Mouse (Mus musculus) stomach, embryonic 15.5 days (tissue): ENCODE data around the gene Zwint. TPM values are rescaled to one million over a fixed set of nuclear protein-coding genes. Genes with fewer than 3 reads are reported as not detected.

Experiments used
- ATAC-seq: fragments of 200-750 bp; cut with Nextera tagmentation; 2 replicates; pipeline ENCODE4 v1.8.0; 2017; ENCODE audit warnings: low read depth, moderate number of reproducible peaks, moderate TSS enrichment; ENCODE audit not compliant: insufficient read depth, low FRiP score
- H3K27ac ChIP-seq: fragments of 300-500 bp; sonication (generic); 2 replicates; pipeline ENCODE4 v1.5.1; 2015; ENCODE audit warnings: mild to moderate bottlenecking, inconsistent platforms
- H3K27me3 ChIP-seq: fragments of 300-500 bp; sonication (generic); replicated peaks from 2 replicates; pipeline ENCODE4 v1.6.1; 2015; ENCODE audit warnings: inconsistent platforms
- H3K36me3 ChIP-seq: fragments of 300-500 bp; sonication (generic); 2 replicates; pipeline ENCODE4 v1.6.1; 2015; ENCODE audit warnings: inconsistent platforms
- H3K4me1 ChIP-seq: fragments of 300-500 bp; sonication (generic); 2 replicates; pipeline ENCODE4 v1.6.1; 2015; ENCODE audit warnings: inconsistent platforms
- H3K4me2 ChIP-seq: fragments of 300-500 bp; sonication (generic); 2 replicates; pipeline ENCODE4 v1.6.1; 2015; ENCODE audit warnings: mild to moderate bottlenecking, inconsistent platforms
- H3K4me3 ChIP-seq: fragments of 300-500 bp; sonication (generic); replicated peaks from 2 replicates; pipeline ENCODE4 v1.5.1; 2015; ENCODE audit warnings: inconsistent platforms
- H3K9ac ChIP-seq: fragments of 300-500 bp; sonication (generic); 2 replicates; pipeline ENCODE4 v1.6.1; 2015; ENCODE audit warnings: inconsistent platforms
- H3K9me3 ChIP-seq: fragments of 300-500 bp; sonication (generic); 2 replicates; pipeline ENCODE4 v1.6.1; 2016; ENCODE audit warnings: inconsistent platforms
- WGBS: fragments of 180-500 bp; shearing (Covaris S2); methylation state at CpG from one replicate; pipeline ENCODE4 v1.1.7; 2015; 5-methylcytosine and 5-hydroxymethylcytosine counted together
- polyA plus RNA-seq: library from polyadenylated mRNA; unstranded; fragments of >200 nt; fragmentation: Nextera tagmentation; extraction: Ambion mirVana; gene quantifications from 2 replicates; pipeline ENCODE4 v1.2.1, GENCODE M21; 2015

Zwint gene
- polyA plus RNA-seq: 207 TPM in 2 replicates

DNA sequence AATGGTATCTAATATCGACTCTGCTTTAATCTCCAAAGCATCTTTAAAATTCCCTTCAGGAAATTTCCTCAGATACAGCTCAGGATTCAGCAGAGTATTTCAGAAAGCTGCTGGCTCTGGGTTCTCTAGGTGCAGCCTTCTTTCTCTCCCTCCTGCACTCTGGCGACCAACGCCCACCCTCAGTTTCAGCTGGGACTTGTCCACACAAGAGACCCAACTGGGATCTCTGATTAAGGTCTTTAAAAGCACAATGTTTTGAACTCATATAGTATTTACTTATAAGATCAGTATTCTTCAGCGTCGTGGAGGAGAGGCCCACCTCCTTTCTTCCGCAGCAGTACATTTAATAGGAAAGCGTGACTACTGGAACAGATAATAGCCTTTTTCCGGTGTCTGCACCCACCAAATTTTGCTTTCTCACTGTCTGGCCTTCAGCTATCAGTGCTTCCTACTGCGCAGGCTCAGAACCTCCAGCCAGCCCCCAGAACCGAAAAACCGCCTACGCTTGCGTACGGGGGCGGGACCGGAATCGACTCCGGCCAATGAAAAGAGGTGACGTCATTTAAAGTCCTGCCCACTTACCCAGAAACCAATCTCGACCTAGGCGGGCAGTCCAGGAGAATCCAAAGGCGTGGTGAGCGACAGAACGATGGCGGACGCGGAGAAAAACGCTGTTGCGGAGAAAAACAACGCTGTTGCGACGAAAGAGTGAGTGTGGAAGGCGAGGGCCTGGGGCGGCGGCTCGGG, at the start of gene Zwint:
TSS of gene Zwint (plus strand) at position 576 of the 747 bp plus-strand sequence.
- WGBS: 2% methylated on average over 36 of the region's 36 CpGs
- H3K9me3 ChIP-seq: no peaks in the 10 kb centered on the region
- peak within 1 kb of the TSS; percentile 95 for H3K27ac ChIP-seq
- no peaks in the 10 kb centered on the region for H3K27me3 ChIP-seq
- peak; percentile 99 for ATAC-seq
- H3K4me1 ChIP-seq: peaks cover 5% of the 10 kb centered on the region; the same call in 1 of the 2 replicates
- peak within 1 kb of the TSS; percentile 63 for H3K9ac ChIP-seq
- H3K4me3 ChIP-seq: peak within 1 kb of the TSS; percentile 82
- H3K36me3 ChIP-seq: peaks cover 18% of the 10 kb centered on the region
- H3K4me2 ChIP-seq: peak within 1 kb of the TSS; percentile 71

DNA sequence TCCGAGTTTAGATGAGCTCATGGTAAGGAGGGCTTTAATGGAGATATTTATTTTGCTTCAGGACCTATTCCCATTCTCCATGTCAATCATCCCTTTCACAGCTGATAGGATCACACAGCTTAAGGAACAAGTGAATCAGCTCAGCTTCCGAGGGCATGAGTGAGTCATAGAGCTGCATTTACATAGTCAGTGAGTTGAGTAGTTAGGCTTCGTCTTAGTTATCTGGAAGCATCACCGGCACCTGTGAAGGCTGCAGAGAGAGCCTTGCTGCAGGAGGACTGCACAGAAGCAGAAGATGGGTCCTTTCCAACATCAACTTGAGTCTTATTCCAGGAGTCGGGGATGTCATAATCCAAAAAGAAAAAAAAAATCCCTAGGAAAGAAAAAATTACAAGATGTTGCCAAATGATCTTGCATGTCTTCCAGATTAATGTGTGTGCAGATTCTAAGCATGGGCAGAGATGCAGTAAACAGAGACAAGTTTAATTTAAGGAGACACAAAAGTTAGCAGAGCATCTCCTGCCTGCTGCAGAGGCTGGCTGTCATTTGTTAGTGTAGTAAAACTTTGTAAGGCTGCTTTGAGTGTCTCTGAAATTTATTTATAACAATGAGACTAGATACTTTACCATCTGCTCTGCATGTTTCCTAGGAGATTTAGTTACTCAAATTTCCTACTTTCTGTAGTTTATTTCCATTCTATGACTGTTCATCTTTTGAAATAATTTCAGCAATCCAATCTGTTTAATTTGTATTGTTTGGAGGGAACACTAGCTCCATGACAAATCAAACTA, 41.3 kb upstream of the Zwint start:
- no peaks in the 10 kb centered on the region for H3K36me3 ChIP-seq
- no peak for ATAC-seq
- no peak overlapping the region for H3K27ac ChIP-seq
- H3K9me3 ChIP-seq: no peaks in the 10 kb centered on the region
- no peak overlapping the region for H3K4me2 ChIP-seq
- H3K4me1 ChIP-seq: no peaks in the 10 kb centered on the region
- H3K9ac ChIP-seq: no peak overlapping the region
- no peaks in the 10 kb centered on the region for H3K27me3 ChIP-seq
- H3K4me3 ChIP-seq: no peak overlapping the region
- 83% methylated on average over 5 of the region's 5 CpGs for WGBS

DNA sequence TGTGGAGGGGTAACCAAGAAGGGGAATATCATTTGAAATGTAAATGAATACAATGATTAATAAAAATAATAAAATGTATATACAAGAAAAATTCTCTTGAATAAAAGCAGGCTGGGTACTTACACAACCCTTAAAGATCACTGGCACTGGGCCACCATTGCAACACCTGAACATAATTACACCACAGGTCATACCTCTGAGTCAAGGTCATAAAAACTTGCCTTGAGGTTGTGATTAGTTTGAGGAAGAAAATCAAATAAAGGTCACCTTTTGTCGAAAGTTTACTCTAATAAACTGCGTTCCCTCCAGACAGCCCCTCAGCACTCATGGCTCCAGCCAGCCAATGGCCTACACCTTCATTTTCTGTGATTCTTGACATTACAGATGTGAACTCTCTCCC, 38.5 kb upstream of the Zwint start:
- no peaks in the 10 kb centered on the region for H3K9me3 ChIP-seq
- whole genome bisulfite sequencing: 70% methylated on average over 2 of the region's 2 CpGs
- H3K27me3 ChIP-seq: no peaks in the 10 kb centered on the region
- H3K27ac ChIP-seq: no peak overlapping the region
- H3K36me3 ChIP-seq: no peaks in the 10 kb centered on the region
- no peak overlapping the region for H3K4me3 ChIP-seq
- H3K9ac ChIP-seq: no peak overlapping the region
- no peak overlapping the region for H3K4me2 ChIP-seq
- no peak for ATAC-seq
- H3K4me1 ChIP-seq: no peaks in the 10 kb centered on the region

DNA sequence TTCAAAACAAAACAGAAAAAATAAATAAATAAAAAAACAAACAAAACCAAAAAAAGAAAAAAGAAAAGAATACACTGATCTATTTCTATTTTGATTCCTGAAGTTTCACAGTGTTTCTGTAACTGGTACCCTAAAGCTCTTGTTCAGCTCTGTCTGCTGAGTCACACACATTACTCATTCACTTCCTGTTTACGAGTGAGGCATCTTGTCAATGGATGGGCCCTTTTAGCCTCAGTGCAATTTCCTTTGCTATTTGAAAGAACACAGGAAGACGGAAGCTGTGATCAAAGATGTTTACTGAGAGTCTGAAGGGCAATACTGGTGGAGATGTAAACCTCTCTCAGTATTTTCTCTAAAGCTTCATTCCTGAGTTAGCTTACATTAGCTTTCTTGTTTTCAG, 34.1 kb upstream of the Zwint start:
- H3K4me2 ChIP-seq: no peak overlapping the region
- H3K36me3 ChIP-seq: no peaks in the 10 kb centered on the region
- H3K9me3 ChIP-seq: no peaks in the 10 kb centered on the region
- no peak overlapping the region for H3K27ac ChIP-seq
- H3K27me3 ChIP-seq: no peaks in the 10 kb centered on the region
- WGBS: 39% methylated on average over 2 of the region's 2 CpGs
- H3K9ac ChIP-seq: no peak overlapping the region
- ATAC-seq: no peak
- no peak overlapping the region for H3K4me3 ChIP-seq
- no peaks in the 10 kb centered on the region for H3K4me1 ChIP-seq

DNA sequence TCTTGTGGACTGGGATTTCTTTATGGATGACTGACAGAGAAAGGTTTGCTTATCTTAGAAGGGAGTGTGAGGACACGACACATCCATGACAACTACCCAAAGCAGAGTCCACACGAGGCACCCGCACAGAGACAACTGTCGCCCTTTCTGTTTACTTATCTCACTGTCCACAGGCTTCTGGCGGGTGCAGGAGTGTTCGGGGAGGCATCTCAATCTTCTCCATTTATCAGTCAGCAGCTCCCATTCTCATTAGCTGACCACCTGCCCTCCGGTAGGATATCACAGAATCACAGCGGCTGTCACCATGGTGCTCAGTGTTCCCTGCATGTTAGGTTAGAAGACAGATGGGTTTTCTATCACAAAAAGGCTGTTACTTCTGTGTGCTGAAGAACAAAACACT, 31.1 kb upstream of the Zwint start:
- Histone ChIP-seq H3K4me3 (no peak overlapping the region), H3K4me1 (no peaks in the 10 kb centered on the region), H3K9ac (no peak overlapping the region), H3K27ac (no peak overlapping the region), H3K4me2 (no peak overlapping the region), H3K36me3 (no peaks in the 10 kb centered on the region), H3K27me3 (no peaks in the 10 kb centered on the region), H3K9me3 (no peaks in the 10 kb centered on the region)
- 44% methylated on average over 8 of the region's 8 CpGs for WGBS
- ATAC-seq: no peak

DNA sequence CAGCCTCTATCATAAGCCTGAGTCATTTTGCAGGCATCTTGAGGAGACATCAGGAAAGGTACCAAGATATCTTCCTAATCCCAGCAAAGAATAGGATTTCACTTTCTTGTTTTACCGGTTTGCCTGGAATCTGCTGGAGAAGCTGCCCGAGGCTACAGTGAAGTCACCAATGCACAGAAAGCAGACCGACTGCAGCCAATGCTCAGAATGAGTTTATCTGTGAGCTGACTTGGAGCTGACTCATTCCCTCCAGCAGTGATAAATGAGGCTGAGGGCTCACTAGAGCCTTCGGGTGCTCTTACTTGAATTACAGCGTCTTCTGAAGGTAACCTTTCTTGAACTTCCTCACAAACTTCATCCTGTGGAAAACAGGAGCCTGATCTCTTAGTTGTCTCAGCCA, 20.5 kb upstream of the Zwint start:
- no peaks in the 10 kb centered on the region for H3K4me1 ChIP-seq
- no peaks in the 10 kb centered on the region for H3K9me3 ChIP-seq
- 6% methylated on average over 5 of the region's 5 CpGs for WGBS
- no peaks in the 10 kb centered on the region for H3K36me3 ChIP-seq
- H3K4me3 ChIP-seq: no peak overlapping the region
- no peak for ATAC-seq
- H3K27ac ChIP-seq: no peak overlapping the region
- no peaks in the 10 kb centered on the region for H3K27me3 ChIP-seq
- no peak overlapping the region for H3K9ac ChIP-seq
- H3K4me2 ChIP-seq: no peak overlapping the region

DNA sequence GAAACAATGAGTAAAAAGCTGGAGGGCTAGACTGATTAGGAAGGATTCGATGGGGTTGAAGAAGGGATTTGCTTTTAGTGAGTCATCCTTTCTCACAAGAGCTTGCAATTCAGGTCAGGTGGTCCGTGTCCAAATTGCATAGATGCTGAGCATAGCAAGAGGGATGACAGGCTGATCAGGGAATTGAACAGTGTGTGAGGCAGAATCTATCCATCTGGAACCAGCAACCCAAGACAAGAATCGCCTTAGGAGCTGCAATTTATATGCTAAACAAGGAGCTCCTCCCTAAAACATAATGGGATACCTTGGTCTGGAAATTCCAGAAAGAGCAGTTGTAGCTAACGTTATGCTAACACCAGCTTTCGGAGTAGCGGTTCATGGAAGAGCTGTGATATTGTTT, 3.8 kb upstream of the Zwint start:
- Histone ChIP-seq H3K4me2 (no peak overlapping the region), H3K9ac (no peak overlapping the region), H3K4me1 (peaks cover 1% of the 10 kb centered on the region; the same call in 1 of the 2 replicates), H3K27me3 (no peaks in the 10 kb centered on the region), H3K4me3 (no peak overlapping the region), H3K27ac (no peak overlapping the region), H3K36me3 (no peaks in the 10 kb centered on the region), H3K9me3 (no peaks in the 10 kb centered on the region)
- ATAC-seq: no peak
- 67% methylated on average over 6 of the region's 6 CpGs for whole genome bisulfite sequencing

DNA sequence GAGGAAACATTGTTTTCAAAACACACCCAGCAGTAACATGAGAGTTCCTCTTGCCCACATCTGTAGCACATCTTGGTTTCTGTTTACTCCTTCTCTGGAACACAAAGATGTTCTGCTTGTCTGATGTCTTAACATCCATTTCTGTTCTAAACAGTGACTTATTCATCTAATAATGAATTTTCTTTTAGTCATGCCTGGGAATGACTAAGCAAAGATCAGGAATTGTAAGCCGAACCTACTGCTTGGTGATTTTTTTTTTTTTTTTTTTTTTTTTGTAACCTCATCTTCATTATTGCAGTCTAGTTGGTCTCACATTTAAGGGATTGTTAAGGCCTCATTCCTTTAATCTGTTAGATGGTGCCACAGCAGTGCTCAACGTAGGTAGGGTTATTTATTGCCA, 848 bp upstream of the Zwint start:
- Histone ChIP-seq H3K36me3 (peaks cover 14% of the 10 kb centered on the region), H3K4me2 (peak overlapping the region; percentile 52), H3K4me1 (peaks cover 5% of the 10 kb centered on the region; the same call in 1 of the 2 replicates), H3K27me3 (no peaks in the 10 kb centered on the region), H3K9ac (no peak overlapping the region), H3K9me3 (no peaks in the 10 kb centered on the region), H3K4me3 (no peak overlapping the region), H3K27ac (peak overlapping the region; percentile 95; the same call in 1 of the 2 replicates)
- WGBS: 57% methylated on average over 2 of the region's 2 CpGs
- ATAC-seq: no peak

DNA sequence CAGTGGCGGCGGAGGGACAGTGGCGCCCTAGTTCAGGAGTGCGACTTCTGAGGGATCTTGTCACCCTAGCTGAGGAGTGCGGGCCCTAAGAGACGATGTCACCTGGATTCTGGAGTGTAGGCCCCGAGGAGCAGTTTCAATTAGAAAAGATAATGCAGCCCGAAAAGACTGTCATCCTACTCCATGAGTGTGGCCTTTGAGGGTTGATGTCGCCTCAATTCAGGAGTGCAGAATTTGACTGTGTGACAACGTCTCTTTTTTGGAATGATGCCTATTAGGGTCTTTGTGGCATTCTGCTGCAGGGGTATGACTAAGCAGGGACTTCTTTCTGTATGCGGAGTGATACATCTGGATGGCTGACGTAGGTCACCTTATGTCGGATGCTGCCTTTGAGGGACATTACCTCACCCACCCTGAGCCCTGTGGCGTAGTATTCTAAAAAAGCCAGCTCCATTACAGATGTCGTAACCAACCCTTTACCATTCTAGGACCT, 418 bp downstream of the Zwint start:
- peak overlapping the region; percentile 63 for H3K9ac ChIP-seq
- peak; percentile 62 for ATAC-seq
- H3K4me2 ChIP-seq: peak overlapping the region; percentile 71
- H3K4me3 ChIP-seq: peak overlapping the region; percentile 82
- WGBS: 1% methylated on average over 15 of the region's 15 CpGs
- peaks cover 5% of the 10 kb centered on the region; the same call in 1 of the 2 replicates for H3K4me1 ChIP-seq
- peak overlapping the region; percentile 95 for H3K27ac ChIP-seq
- no peaks in the 10 kb centered on the region for H3K9me3 ChIP-seq
- H3K36me3 ChIP-seq: peaks cover 20% of the 10 kb centered on the region
- H3K27me3 ChIP-seq: no peaks in the 10 kb centered on the region

DNA sequence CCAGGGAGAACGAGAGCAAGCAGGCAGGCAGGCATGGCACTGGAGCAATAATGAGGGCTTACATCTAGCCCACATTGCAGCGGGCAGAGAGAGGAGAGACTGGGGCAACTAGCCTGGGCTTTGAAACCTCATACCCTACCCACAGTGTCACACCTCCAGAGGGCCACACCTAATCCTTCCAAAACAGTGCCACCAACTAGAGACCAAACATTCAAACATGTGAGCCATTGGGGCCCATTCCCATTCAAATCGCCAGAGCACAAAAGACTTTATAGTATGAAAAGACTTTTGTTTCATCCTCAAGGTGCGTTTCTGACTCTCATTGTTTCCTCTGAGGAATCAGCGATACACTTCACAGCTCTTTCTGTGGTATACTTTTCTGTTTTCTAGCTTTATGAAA, 4.6 kb downstream of the Zwint start:
- H3K4me3 ChIP-seq: no peak overlapping the region
- no peak overlapping the region for H3K27ac ChIP-seq
- H3K4me2 ChIP-seq: no peak overlapping the region
- peaks cover 43% of the 10 kb centered on the region for H3K36me3 ChIP-seq
- no peak for ATAC-seq
- H3K9ac ChIP-seq: no peak overlapping the region
- H3K4me1 ChIP-seq: peaks cover 5% of the 10 kb centered on the region; the same call in 1 of the 2 replicates
- H3K27me3 ChIP-seq: no peaks in the 10 kb centered on the region
- WGBS: 94% methylated on average over 5 of the region's 5 CpGs
- no peaks in the 10 kb centered on the region for H3K9me3 ChIP-seq

DNA sequence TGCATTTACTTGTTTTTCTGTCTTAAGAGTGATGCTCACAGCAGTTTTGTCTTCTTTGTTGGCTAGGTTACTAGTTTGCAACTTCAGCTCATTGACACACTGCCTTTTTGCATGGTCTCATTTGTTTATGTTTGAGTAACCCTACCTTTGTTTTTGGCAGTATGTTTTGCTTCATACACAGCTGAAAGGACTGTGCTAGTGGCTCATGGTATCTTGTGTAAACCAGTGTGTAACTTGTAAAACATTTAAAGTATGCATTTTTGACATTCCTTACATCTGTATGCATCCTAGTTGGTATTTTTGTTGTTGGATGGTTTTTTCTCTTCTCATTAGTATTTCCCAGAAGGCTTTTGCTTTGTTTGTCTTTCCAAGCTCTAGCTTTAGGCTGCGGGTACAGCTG, 5.7 kb downstream of the Zwint start:
- Histone ChIP-seq H3K4me1 (peaks cover 5% of the 10 kb centered on the region; the same call in 1 of the 2 replicates), H3K36me3 (peaks cover 48% of the 10 kb centered on the region), H3K4me2 (no peak overlapping the region), H3K27me3 (no peaks in the 10 kb centered on the region), H3K4me3 (no peak overlapping the region), H3K27ac (no peak overlapping the region), H3K9ac (no peak overlapping the region), H3K9me3 (no peaks in the 10 kb centered on the region)
- 88% methylated on average over 1 of the region's 1 CpGs for WGBS
- no peak for ATAC-seq

DNA sequence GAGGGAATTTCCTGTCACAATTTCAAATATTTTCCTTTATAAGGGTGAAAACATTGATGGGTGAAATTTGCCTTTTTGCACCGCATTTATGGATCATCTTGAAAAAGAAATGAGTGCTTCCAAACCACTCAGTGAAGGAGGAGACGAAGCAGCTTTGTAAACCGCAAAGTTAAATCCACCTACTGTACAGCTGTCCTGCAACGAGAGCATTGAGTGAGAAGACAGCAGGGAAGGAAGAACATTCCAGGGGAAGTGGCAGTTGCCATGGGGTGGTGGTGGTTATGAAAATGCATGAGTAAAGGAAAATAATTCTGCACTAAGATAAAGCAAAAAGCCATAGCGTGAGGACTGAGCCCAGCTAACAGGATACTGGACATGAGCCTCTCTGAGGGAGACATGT, 13.2 kb downstream of the Zwint start:
- Histone ChIP-seq H3K4me2 (no peak overlapping the region), H3K4me3 (no peak overlapping the region), H3K36me3 (peaks cover 20% of the 10 kb centered on the region), H3K4me1 (no peaks in the 10 kb centered on the region), H3K27ac (no peak overlapping the region), H3K9me3 (no peaks in the 10 kb centered on the region), H3K27me3 (no peaks in the 10 kb centered on the region), H3K9ac (no peak overlapping the region)
- 87% methylated on average over 5 of the region's 5 CpGs for WGBS
- no peak for ATAC-seq
